Mouse (Mus musculus): ENCODE measurements around the gene Fbxl13.

DNA sequence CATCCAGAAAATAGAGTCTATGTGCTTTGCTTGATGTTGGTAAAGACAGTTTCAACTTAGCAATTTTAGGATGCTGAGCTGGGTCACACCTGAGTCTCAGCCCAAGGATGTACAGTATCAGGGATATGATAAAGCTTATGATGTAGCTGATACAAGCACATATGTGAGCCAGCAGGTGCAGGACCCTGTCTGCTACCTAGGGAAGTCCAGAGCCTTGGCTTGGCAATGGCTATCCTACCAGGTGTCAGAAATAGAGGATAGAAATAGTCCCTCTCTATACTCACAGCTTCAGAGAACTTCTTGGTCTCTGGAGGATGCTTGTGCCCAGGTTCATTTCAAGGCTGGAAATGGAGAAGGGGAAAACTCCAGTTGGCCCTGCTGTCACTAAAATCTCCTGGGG lies 19.5 kb downstream of the Fbxl13 start:
- TF ChIP-seq CHD2 (IDR thresholded peaks at IDR 0.05; ENCODE audit: low read depth, low read length) (no peak), ZNF384 (IDR thresholded peaks at IDR 0.05; ENCODE audit: low read depth, low read length) (no peak), HCFC1 (IDR thresholded peaks at IDR 0.05; ENCODE audit: borderline replicate concordance, insufficient read depth, low read length) (no peak)
